8 mouse cellular contexts compared by ENCODE assay signal in the genomic region with DNA sequence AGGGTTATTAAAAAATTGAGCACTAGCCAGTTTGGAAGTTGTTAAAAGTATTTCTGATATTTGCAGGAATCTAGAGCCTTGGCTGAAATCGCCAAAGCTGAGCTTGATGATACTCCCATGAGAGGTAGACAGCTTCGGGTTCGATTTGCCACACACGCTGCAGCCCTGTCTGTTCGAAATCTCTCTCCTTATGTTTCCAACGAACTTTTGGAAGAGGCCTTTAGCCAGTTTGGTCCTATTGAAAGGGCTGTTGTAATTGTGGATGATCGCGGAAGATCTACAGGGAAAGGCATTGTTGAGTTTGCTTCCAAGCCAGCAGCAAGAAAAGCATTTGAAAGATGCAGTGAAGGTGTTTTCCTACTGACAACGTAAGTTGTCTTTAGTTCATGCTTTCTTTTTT. TPM values are rescaled to one million over a fixed set of nuclear protein-coding genes. Genes with fewer than 3 reads are reported as not detected.
A peak's percentile ranks its signal among the peaks of the same experiment; 100 is the strongest.
DNase-seq lines count a peak whose midpoint lies in the region; ATAC-seq and TF ChIP-seq lines count a peak whose summit lies in the region.

No protein-coding gene starts in this region.

- peak overlapping the region; percentile 97 for H3K4me2 ChIP-seq in heart, embryonic 16.5 days (ENCODE audit: low read depth, low read length)
- H3K4me2 ChIP-seq in liver, postnatal 0 days (ENCODE audit: low read depth, low read length) = peak overlapping the region; percentile 93

- TF ChIP-seq EP300 in liver, postnatal 0 days (IDR thresholded peaks at IDR 0.05; ENCODE audit: low read depth) = no peak

- no peaks in the 10 kb centered on the region for H3K9me3 ChIP-seq in heart, embryonic 10.5 days
- H3K9me3 ChIP-seq in E14TG2a.4 (ENCODE audit: low read length) = no peaks in the 10 kb centered on the region
- H3K9me3 ChIP-seq in heart, embryonic 16.5 days (replicated peaks; ENCODE audit: control insufficient read depth, low read length) = no peaks in the 10 kb centered on the region
- no peaks in the 10 kb centered on the region for H3K9me3 ChIP-seq in liver, postnatal 0 days (ENCODE audit: low read length)

- ATAC-seq in heart, embryonic 16.5 days (replicated peaks; ENCODE audit: extremely low read depth, insufficient read depth, low FRiP score) = no peak
- ATAC-seq in liver, postnatal 0 days = no peak

- H3K27ac ChIP-seq in heart, embryonic 10.5 days = no peak overlapping the region; the same call in 1 of the 2 replicates
- H3K27ac ChIP-seq in heart, embryonic 16.5 days (ENCODE audit: low read length) = no peak overlapping the region
- H3K27ac ChIP-seq in liver, postnatal 0 days (ENCODE audit: low read depth) = peak overlapping the region; percentile 98; the same call in 1 of the 2 replicates

- TF ChIP-seq CTCF in E14TG2a.4 (conservative IDR thresholded peaks at IDR 0.05; ENCODE audit: low read length) = no peak
- no peak for TF ChIP-seq CTCF in liver, postnatal 0 days (IDR thresholded peaks at IDR 0.05; ENCODE audit: low read depth)

- no peak for DNase-seq in heart, embryonic 10.5 days (ENCODE audit: low spot score)
- no peak for DNase-seq in heart, postnatal 10 days
- no peak for DNase-seq in liver, postnatal 0 days
- DNase-seq in cerebellum, postnatal 25 days = no peak
- no peak for DNase-seq in layer of hippocampus, adult 9-10 months (ENCODE audit: low spot score)
- DNase-seq in spleen, adult 12 weeks (ENCODE audit: low spot score) = no peak

- H3K36me3 ChIP-seq in heart, embryonic 10.5 days = peaks cover 61% of the 10 kb centered on the region
- peaks cover 60% of the 10 kb centered on the region for H3K36me3 ChIP-seq in E14TG2a.4 (ENCODE audit: insufficient read depth, low read length)
- H3K36me3 ChIP-seq in heart, embryonic 16.5 days (ENCODE audit: control insufficient read depth, insufficient read depth) = peaks cover 46% of the 10 kb centered on the region
- peaks cover 53% of the 10 kb centered on the region for H3K36me3 ChIP-seq in liver, postnatal 0 days (replicated peaks; ENCODE audit: insufficient read depth, low read length)

- peaks cover 10% of the 10 kb centered on the region for H3K4me1 ChIP-seq in heart, embryonic 10.5 days
- H3K4me1 ChIP-seq in E14TG2a.4 (replicated peaks; ENCODE audit: low read depth, low read length) = peaks cover 51% of the 10 kb centered on the region
- H3K4me1 ChIP-seq in heart, embryonic 16.5 days (ENCODE audit: control insufficient read depth, insufficient read depth, low read length) = peaks cover 36% of the 10 kb centered on the region
- peaks cover 16% of the 10 kb centered on the region for H3K4me1 ChIP-seq in liver, postnatal 0 days (ENCODE audit: insufficient read depth)

- intact Hi-C loops in heart, postnatal 10 days (cut with DNase I) = no loop called here

- peak overlapping the region; percentile 100 for H3K4me3 ChIP-seq in heart, embryonic 10.5 days
- H3K4me3 ChIP-seq in E14TG2a.4 (replicated peaks; ENCODE audit: low read length) = peak overlapping the region; percentile 99
- H3K4me3 ChIP-seq in heart, embryonic 16.5 days (ENCODE audit: low read length) = peak overlapping the region; percentile 100
- H3K4me3 ChIP-seq in liver, postnatal 0 days (ENCODE audit: low read depth, low read length) = peak overlapping the region; percentile 97

- WGBS in heart, embryonic 10.5 days = 4% methylated on average over 9 of the region's 9 CpGs
- WGBS in heart, embryonic 16.5 days = 1% methylated on average over 9 of the region's 9 CpGs
- WGBS in liver, postnatal 0 days (ENCODE audit: insufficient replicate concordance) = under 1% methylated on average over 9 of the region's 9 CpGs

- H3K27me3 ChIP-seq in heart, embryonic 10.5 days (ENCODE audit: insufficient read depth, poor library complexity, severe bottlenecking) = no peaks in the 10 kb centered on the region
- H3K27me3 ChIP-seq in E14TG2a.4 (ENCODE audit: insufficient read depth, low read length) = no peaks in the 10 kb centered on the region
- H3K27me3 ChIP-seq in heart, embryonic 16.5 days (ENCODE audit: control insufficient read depth, insufficient read depth, low read length) = no peaks in the 10 kb centered on the region
- no peaks in the 10 kb centered on the region for H3K27me3 ChIP-seq in liver, postnatal 0 days (ENCODE audit: insufficient read depth, low read length)

- H3K9ac ChIP-seq in heart, embryonic 16.5 days (ENCODE audit: low read length) = peak overlapping the region; percentile 100
- H3K9ac ChIP-seq in liver, postnatal 0 days (replicated peaks) = peak overlapping the region; percentile 99

RNA-seq across cellular contexts. Expression of a gene that starts 2.1 kb away (rescaled TPM):
- 49.1 and 75.9 TPM in 2 replicates for polyA plus RNA-seq in heart, embryonic 10.5 days (2016; fragmentation: Nextera tagmentation; extraction: Ambion mirVana)
- 100 to 1,000 TPM; 162 to 166 TPM for total RNA-seq in heart, postnatal 10 days (2021)
- 34.4 and 38.4 TPM in 2 replicates for polyA plus RNA-seq in heart, embryonic 16.5 days (2015; fragmentation: Nextera tagmentation; extraction: Ambion mirVana)
- 26.2 and 32.2 TPM in 2 replicates for polyA plus RNA-seq in liver, postnatal 0 days (2015; fragmentation: Nextera tagmentation; extraction: Ambion mirVana)

RNA-seq across cellular contexts. Expression of a gene that starts 37.8 kb away (rescaled TPM):
- polyA plus RNA-seq in heart, embryonic 10.5 days (2016; fragmentation: Nextera tagmentation; extraction: Ambion mirVana) = 18.3 and 26.0 TPM in 2 replicates
- total RNA-seq in heart, postnatal 10 days (2021) = 1 to 10 TPM; 4.6 to 7.1 TPM
- 11.9 and 12.4 TPM in 2 replicates for polyA plus RNA-seq in heart, embryonic 16.5 days (2015; fragmentation: Nextera tagmentation; extraction: Ambion mirVana)
- 5.7 and 5.9 TPM in 2 replicates for polyA plus RNA-seq in liver, postnatal 0 days (2015; fragmentation: Nextera tagmentation; extraction: Ambion mirVana)

RNA-seq across cellular contexts. Expression of a gene that starts 54.0 kb away (rescaled TPM):
- polyA plus RNA-seq in heart, embryonic 10.5 days (2016; fragmentation: Nextera tagmentation; extraction: Ambion mirVana) = 13.2 and 15.2 TPM in 2 replicates
- 1 to 10 TPM; 8.6 to 9.0 TPM for total RNA-seq in heart, postnatal 10 days (2021)
- polyA plus RNA-seq in heart, embryonic 16.5 days (2015; fragmentation: Nextera tagmentation; extraction: Ambion mirVana) = 10.8 and 12.0 TPM in 2 replicates
- 2.2 TPM in 2 replicates for polyA plus RNA-seq in liver, postnatal 0 days (2015; fragmentation: Nextera tagmentation; extraction: Ambion mirVana)

RNA-seq across cellular contexts. Expression of a gene that starts 55.3 kb away (rescaled TPM):
- 14.9 and 16.3 TPM in 2 replicates for polyA plus RNA-seq in heart, embryonic 10.5 days (2016; fragmentation: Nextera tagmentation; extraction: Ambion mirVana)
- 10 to 100 TPM; 30.4 to 35.0 TPM for total RNA-seq in heart, postnatal 10 days (2021)
- 9.4 and 12.3 TPM in 2 replicates for polyA plus RNA-seq in heart, embryonic 16.5 days (2015; fragmentation: Nextera tagmentation; extraction: Ambion mirVana)
- 2.9 and 4.4 TPM in 2 replicates for polyA plus RNA-seq in liver, postnatal 0 days (2015; fragmentation: Nextera tagmentation; extraction: Ambion mirVana)
